ENCODE assay signal across 9 mouse cellular contexts in genomic region chr17:28330232-28330546, GRCm38 (mm10). TPM values are rescaled to one million over a fixed set of nuclear protein-coding genes. Genes with fewer than 3 reads are reported as not detected.
DNase-seq lines count a peak whose midpoint lies in the region; ATAC-seq and TF ChIP-seq lines count a peak whose summit lies in the region.
"Had no signal": no experiment of that assay in that cellular context is flagged by ENCODE, and none has a peak within 500 bp of the region (broad histone marks: within the 10 kb centered on the region; RNA-seq: fewer than 3 reads in every experiment).

No protein-coding gene starts in this region.

- H3K27me3 ChIP-seq in lung, embryonic 15.5 days: no peaks in the 10 kb centered on the region
- no peaks in the 10 kb centered on the region for H3K27me3 ChIP-seq in forebrain, embryonic 11.5 days (ENCODE audit: control insufficient read depth, insufficient read depth, low read length)
- H3K27me3 ChIP-seq in limb, embryonic 14.5 days (ENCODE audit: control insufficient read depth, insufficient read depth, low read length): no peaks in the 10 kb centered on the region
- no peaks in the 10 kb centered on the region for H3K27me3 ChIP-seq in small intestine, adult 2 months (ENCODE audit: control insufficient read depth, insufficient read depth, low read length)

- ATAC-seq in lung, embryonic 15.5 days (ENCODE audit: borderline replicate concordance, extremely low read depth, low FRiP score, low TSS enrichment): no peak
- no peak for ATAC-seq in forebrain, embryonic 11.5 days (replicated peaks; ENCODE audit: low FRiP score)
- ATAC-seq in limb, embryonic 14.5 days (ENCODE audit: low FRiP score, low read depth): no peak

- H3K9me3 ChIP-seq in lung, embryonic 15.5 days: no peaks in the 10 kb centered on the region
- no peaks in the 10 kb centered on the region for H3K9me3 ChIP-seq in forebrain, embryonic 11.5 days (ENCODE audit: control insufficient read depth, low read length)
- H3K9me3 ChIP-seq in limb, embryonic 14.5 days (ENCODE audit: control insufficient read depth, low read length): no peaks in the 10 kb centered on the region

- H3K27ac ChIP-seq in lung, embryonic 15.5 days: peak overlapping the region; percentile 97; the same call in 1 of the 2 replicates
- no peak overlapping the region for H3K27ac ChIP-seq in forebrain, embryonic 11.5 days (ENCODE audit: low read depth, low read length)
- no peak overlapping the region for H3K27ac ChIP-seq in limb, embryonic 14.5 days (replicated peaks; ENCODE audit: low read depth, low read length)
- H3K27ac ChIP-seq in small intestine, adult 2 months (ENCODE audit: insufficient read depth, low read depth, low read length): peak overlapping the region; percentile 22; the same call in 1 of the 2 replicates

- H3K9ac ChIP-seq in lung, embryonic 15.5 days: peak overlapping the region; percentile 100
- H3K9ac ChIP-seq in forebrain, embryonic 11.5 days (ENCODE audit: low read length): peak overlapping the region; percentile 99
- H3K9ac ChIP-seq in limb, embryonic 14.5 days (ENCODE audit: low read depth, low read length, severe bottlenecking): peak overlapping the region; percentile 97; the same call in 1 of the 2 replicates

- H3K4me1 ChIP-seq in lung, embryonic 15.5 days: peaks cover 56% of the 10 kb centered on the region
- 0 out of 2 replicates have a peak, but pooled peaks cover 12% of the 10 kb centered on the region for H3K4me1 ChIP-seq in forebrain, embryonic 11.5 days (replicated peaks; ENCODE audit: control insufficient read depth, insufficient read depth, low read length)
- peaks cover 26% of the 10 kb centered on the region for H3K4me1 ChIP-seq in limb, embryonic 14.5 days (ENCODE audit: control insufficient read depth, insufficient read depth, low read length)
- H3K4me1 ChIP-seq in small intestine, adult 2 months (ENCODE audit: control insufficient read depth, insufficient read depth, insufficient read length, low read length): peaks cover 6% of the 10 kb centered on the region; the same call in 1 of the 2 replicates

- DNase-seq in lung, postnatal 25 days (ENCODE audit: low spot score): no peak
- no peak for DNase-seq in forebrain, embryonic 11.5 days (ENCODE audit: low spot score)
- no peak for DNase-seq in limb, embryonic 14.5 days (ENCODE audit: low spot score)
- DNase-seq in gastrocnemius, postnatal 25 days: no peak
- no peak for DNase-seq in ovary, adult 18-20 months (ENCODE audit: low spot score)
- DNase-seq in left cerebral cortex, adult 11 months (ENCODE audit: low spot score): no peak
- DNase-seq: kidney, postnatal 14 days had no signal

- no peak for TF ChIP-seq POLR2A in limb, embryonic 14.5 days (IDR thresholded peaks at IDR 0.05; ENCODE audit: borderline replicate concordance, extremely low read depth, insufficient read depth, insufficient read length)
- no peak for TF ChIP-seq POLR2A in small intestine, adult 2 months (IDR thresholded peaks at IDR 0.05; ENCODE audit: low read depth, low read length)

- no peak for TF ChIP-seq CTCF in small intestine, adult 2 months (IDR thresholded peaks at IDR 0.05; ENCODE audit: extremely low read depth, insufficient read length, insufficient replicate concordance, low read depth, low read length)

- peaks cover 42% of the 10 kb centered on the region for H3K36me3 ChIP-seq in lung, embryonic 15.5 days
- H3K36me3 ChIP-seq in forebrain, embryonic 11.5 days (ENCODE audit: control insufficient read depth, insufficient read depth, low read length): peaks cover 2% of the 10 kb centered on the region; the same call in 1 of the 2 replicates
- H3K36me3 ChIP-seq in limb, embryonic 14.5 days (ENCODE audit: control insufficient read depth, insufficient read depth, low read length): peaks cover 63% of the 10 kb centered on the region
- H3K36me3 ChIP-seq in small intestine, adult 2 months (ENCODE audit: control insufficient read depth, insufficient read depth, low read length): peaks cover 51% of the 10 kb centered on the region

- peak overlapping the region; percentile 95 for H3K4me3 ChIP-seq in lung, embryonic 15.5 days
- peak overlapping the region; percentile 93 for H3K4me3 ChIP-seq in forebrain, embryonic 11.5 days (ENCODE audit: low read depth, low read length)
- peak overlapping the region; percentile 85 for H3K4me3 ChIP-seq in limb, embryonic 14.5 days (replicated peaks; ENCODE audit: low read length)
- peak overlapping the region; percentile 70 for H3K4me3 ChIP-seq in small intestine, adult 2 months (ENCODE audit: low read depth, low read length)

- H3K4me2 ChIP-seq in lung, embryonic 15.5 days: peak overlapping the region; percentile 84
- H3K4me2 ChIP-seq in forebrain, embryonic 11.5 days (ENCODE audit: low read depth, low read length, severe bottlenecking): peak overlapping the region; percentile 89
- peak overlapping the region; percentile 90 for H3K4me2 ChIP-seq in limb, embryonic 14.5 days (replicated peaks; ENCODE audit: low read depth, low read length, severe bottlenecking)

- WGBS in lung, embryonic 15.5 days: 21% methylated on average over 2 of the region's 2 CpGs
- 42% methylated on average over 2 of the region's 2 CpGs for WGBS in forebrain, embryonic 11.5 days
- 42% methylated on average over 2 of the region's 2 CpGs for WGBS in limb, embryonic 14.5 days
- 12% methylated on average over 2 of the region's 2 CpGs for WGBS in small intestine, adult 2 months

RNA-seq across cellular contexts. Expression of gene Rpl10a, which starts 1.9 kb away (rescaled TPM):
- 606 and 658 TPM in 2 replicates for polyA plus RNA-seq in lung, embryonic 15.5 days (2015; fragmentation: Nextera tagmentation; extraction: Ambion mirVana)
- polyA plus RNA-seq in forebrain, embryonic 11.5 days (2014; fragmentation: Nextera tagmentation; extraction: Ambion mirVana): 468 and 490 TPM in 2 replicates
- 3,249 and 4,469 TPM in 2 replicates for polyA plus RNA-seq in limb, embryonic 14.5 days (2012; rRNA removed)
- polyA plus RNA-seq in limb, embryonic 14.5 days (2014; fragmentation: Nextera tagmentation; extraction: Ambion mirVana): 810 and 905 TPM in 2 replicates
- polyA plus RNA-seq in small intestine, adult 2 months (2012; rRNA removed): 1,432 and 2,365 TPM in 2 replicates
- 100 to 1,000 TPM; 364 to 390 TPM for total RNA-seq in gastrocnemius, postnatal 25 days (2021)

RNA-seq across cellular contexts. Expression of gene Fance, which starts 16.9 kb away (rescaled TPM):
- polyA plus RNA-seq in lung, embryonic 15.5 days (2015; fragmentation: Nextera tagmentation; extraction: Ambion mirVana): 32.8 and 33.3 TPM in 2 replicates
- polyA plus RNA-seq in forebrain, embryonic 11.5 days (2014; fragmentation: Nextera tagmentation; extraction: Ambion mirVana): 28.0 and 32.3 TPM in 2 replicates
- polyA plus RNA-seq in limb, embryonic 14.5 days (2012; rRNA removed): 28.3 and 32.4 TPM in 2 replicates
- polyA plus RNA-seq in limb, embryonic 14.5 days (2014; fragmentation: Nextera tagmentation; extraction: Ambion mirVana): 30.8 and 36.1 TPM in 2 replicates
- polyA plus RNA-seq in small intestine, adult 2 months (2012; rRNA removed): 13.3 and 16.6 TPM in 2 replicates
- 10 to 100 TPM in 1 of 2 experiments, 1 to 10 TPM in 1; 9.2 to 11.6 TPM for total RNA-seq in gastrocnemius, postnatal 25 days (2021)

RNA-seq across cellular contexts. Expression of gene Tead3, which starts 20.4 kb away (rescaled TPM):
- 10.9 and 11.5 TPM in 2 replicates for polyA plus RNA-seq in lung, embryonic 15.5 days (2015; fragmentation: Nextera tagmentation; extraction: Ambion mirVana)
- 5.6 and 5.8 TPM in 2 replicates for polyA plus RNA-seq in forebrain, embryonic 11.5 days (2014; fragmentation: Nextera tagmentation; extraction: Ambion mirVana)
- polyA plus RNA-seq in limb, embryonic 14.5 days (2012; rRNA removed): 85.6 and 102 TPM in 2 replicates
- polyA plus RNA-seq in limb, embryonic 14.5 days (2014; fragmentation: Nextera tagmentation; extraction: Ambion mirVana): 17.4 and 17.9 TPM in 2 replicates
- 25.2 and 36.7 TPM in 2 replicates for polyA plus RNA-seq in small intestine, adult 2 months (2012; rRNA removed)
- total RNA-seq in gastrocnemius, postnatal 25 days (2021): 1 to 10 TPM; 6.9 to 8.8 TPM

RNA-seq across cellular contexts. Expression of gene Tulp1, which starts 34.8 kb away (rescaled TPM):
- 6.0 and 6.2 TPM in 2 replicates for polyA plus RNA-seq in lung, embryonic 15.5 days (2015; fragmentation: Nextera tagmentation; extraction: Ambion mirVana)
- polyA plus RNA-seq in forebrain, embryonic 11.5 days (2014; fragmentation: Nextera tagmentation; extraction: Ambion mirVana): 2.6 and 4.2 TPM in 2 replicates
- polyA plus RNA-seq in limb, embryonic 14.5 days (2012; rRNA removed): 5.0 and 7.4 TPM in 2 replicates
- polyA plus RNA-seq in limb, embryonic 14.5 days (2014; fragmentation: Nextera tagmentation; extraction: Ambion mirVana): 4.9 and 6.4 TPM in 2 replicates
- polyA plus RNA-seq in small intestine, adult 2 months (2012; rRNA removed): 0.34 TPM in 1 of 2 replicates, not detected in the other
- total RNA-seq in gastrocnemius, postnatal 25 days (2021): not detected

Comparison
In these comparisons a context has a peak if more than half of its experiments do, and no peak if none do; other contexts are left out.
1. H3K27ac ChIP-seq: peak in lung, embryonic 15.5 days (single experiment) and small intestine, adult 2 months (single experiment); none in forebrain, embryonic 11.5 days (single experiment) and limb, embryonic 14.5 days (single experiment).
2. Peak in every context shown above with its lines, with median percentiles within 50 percentile points of each other: H3K4me2 ChIP-seq, H3K4me3 ChIP-seq and H3K9ac ChIP-seq.